Mouse (Mus musculus): ENCODE data around the gene Lrrtm3.
A peak's percentile ranks its signal among the peaks of the same experiment; 100 is the strongest.

Lrrtm3 gene

GRCm38 (mm10) chr10:64041892-64042291, 48.2 kb downstream of the Lrrtm3 start:
- no peak for DNase-seq (ENCODE audit: low read depth, low spot score)

DNA sequence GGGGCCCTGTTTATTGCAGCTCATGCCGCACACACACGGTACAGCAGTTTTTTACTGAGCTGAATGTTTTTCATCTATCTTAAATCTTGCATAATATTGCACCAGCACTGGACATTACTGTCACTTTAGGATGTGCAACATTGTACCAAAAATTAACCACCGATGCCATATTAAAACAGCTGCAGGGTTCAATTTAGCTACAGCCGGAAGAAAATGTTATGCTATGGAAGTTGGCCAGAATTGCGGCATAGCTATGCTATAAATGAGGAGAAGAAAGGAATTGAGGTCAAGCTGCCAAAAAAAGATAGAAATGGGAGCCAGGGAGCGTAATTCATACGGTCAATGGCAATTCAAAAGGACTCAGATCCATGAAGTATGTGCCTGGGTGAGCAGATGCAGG, 48.9 kb downstream of the Lrrtm3 start:
- DNase-seq (ENCODE audit: low read depth, low spot score): no peak

DNA sequence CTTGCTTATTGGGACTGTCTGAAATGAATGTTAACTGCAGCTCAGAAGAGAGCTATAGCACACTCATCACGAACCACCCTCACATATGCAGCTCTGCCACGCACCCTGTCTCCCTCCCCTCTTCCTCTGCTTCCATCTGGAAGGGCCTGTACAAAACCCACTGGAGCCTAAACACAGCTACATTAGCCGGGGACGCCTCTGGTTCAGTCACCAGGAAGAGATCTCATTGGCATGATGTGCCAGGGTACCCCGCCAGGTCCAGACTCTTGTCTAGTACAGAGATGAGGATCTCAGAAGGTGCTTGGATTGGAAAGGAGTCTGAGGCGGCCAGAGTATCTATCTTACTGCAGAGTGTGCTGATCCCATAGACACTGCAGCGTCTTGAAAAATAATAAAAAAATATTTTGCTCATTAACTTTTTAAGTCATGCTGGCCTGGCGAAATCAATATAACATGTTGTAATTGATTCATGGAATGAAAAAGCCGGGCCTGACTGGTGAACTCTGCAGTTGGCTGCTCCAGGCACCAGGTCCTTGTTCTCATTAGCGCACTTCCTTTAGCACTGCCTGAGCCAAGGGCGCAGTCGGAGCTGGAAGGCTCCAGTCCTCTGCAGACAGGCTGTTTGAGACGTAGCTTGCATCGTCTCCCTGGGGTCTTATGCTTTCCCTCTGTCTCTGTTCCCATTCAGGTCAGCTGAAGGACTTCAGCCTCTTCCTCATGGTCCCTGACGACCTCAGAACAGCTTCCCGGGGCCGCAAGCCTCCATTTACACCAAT, 50.1 kb downstream of the Lrrtm3 start:
- DNase-seq (ENCODE audit: low read depth, low spot score): no peak

DNA sequence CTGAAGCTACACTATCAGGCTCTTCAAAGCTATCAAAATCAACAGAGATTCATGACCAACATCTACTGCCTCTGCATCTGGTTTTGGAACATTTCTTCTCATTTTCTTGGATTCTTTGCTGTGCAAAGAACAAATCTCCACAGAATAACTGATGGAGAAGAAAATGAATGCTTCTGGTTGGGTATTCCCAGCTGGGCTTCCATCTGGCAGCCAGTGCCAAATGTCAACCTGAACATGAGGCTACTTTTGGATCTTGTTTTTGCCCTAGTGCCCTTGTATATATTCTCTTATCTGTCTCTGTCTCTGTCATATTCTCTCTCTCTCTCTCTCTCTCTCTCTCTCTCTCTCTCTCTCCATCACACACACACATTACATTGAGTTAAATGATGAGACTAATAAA, 59.2 kb downstream of the Lrrtm3 start:
- DNase-seq (ENCODE audit: low read depth, low spot score): no peak

DNA sequence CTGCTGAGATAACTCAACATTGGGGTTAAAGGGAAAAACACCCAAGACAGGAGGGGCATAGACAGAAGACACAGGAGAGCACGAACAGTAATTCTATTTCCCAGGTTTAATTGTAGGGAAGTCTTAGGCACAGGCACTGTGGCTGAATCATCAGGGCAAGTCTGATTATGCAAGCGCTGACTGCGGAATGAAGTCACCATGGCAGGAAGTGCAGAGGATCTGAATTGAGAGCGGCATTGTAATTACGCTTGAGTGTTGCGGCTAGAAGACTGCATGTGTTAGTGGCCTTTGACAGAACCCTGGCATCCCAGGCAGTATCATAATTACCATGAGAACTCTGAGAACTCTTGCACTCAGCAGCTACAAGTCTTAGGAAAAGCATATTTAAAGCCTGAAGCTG, 66.7 kb downstream of the Lrrtm3 start:
- peak; percentile 2 for DNase-seq (ENCODE audit: low read depth, low spot score)

GRCm38 (mm10) chr10:64020347-64020746, 69.7 kb downstream of the Lrrtm3 start:
- DNase-seq (ENCODE audit: low read depth, low spot score): no peak

DNA sequence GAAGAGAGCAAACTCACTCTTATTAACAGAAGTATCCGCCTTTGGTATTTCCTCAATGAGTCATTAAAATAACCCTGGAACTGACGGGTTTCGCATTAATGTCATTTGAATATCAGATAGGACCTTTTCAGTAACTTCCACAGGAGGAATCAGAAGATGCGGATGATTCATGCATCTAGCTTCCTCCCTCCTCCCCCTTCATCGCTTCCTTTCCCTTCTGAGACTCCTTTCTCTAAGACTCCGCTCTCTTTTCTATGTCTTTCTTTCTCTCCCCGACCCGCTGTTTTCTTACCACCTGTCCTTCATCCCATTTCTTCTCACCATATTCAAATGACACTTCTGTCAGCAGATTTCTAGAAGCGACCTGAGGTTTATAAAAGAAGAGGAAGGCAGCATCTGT, 88.1 kb downstream of the Lrrtm3 start:
- no peak for DNase-seq (ENCODE audit: low read depth, low spot score)

- peak; percentile 1 for DNase-seq (ENCODE audit: low read depth, low spot score)
Observed at GRCm38 (mm10) chr10:64001531-64001930, 88.5 kb downstream of the Lrrtm3 start.

- DNase-seq (ENCODE audit: low read depth, low spot score): no peak
Observed at GRCm38 (mm10) chr10:63994251-63994650, 95.8 kb downstream of the Lrrtm3 start.

- DNase-seq (ENCODE audit: low read depth, low spot score): no peak
Observed at GRCm38 (mm10) chr10:63985576-63985975, 104.5 kb downstream of the Lrrtm3 start.

DNA sequence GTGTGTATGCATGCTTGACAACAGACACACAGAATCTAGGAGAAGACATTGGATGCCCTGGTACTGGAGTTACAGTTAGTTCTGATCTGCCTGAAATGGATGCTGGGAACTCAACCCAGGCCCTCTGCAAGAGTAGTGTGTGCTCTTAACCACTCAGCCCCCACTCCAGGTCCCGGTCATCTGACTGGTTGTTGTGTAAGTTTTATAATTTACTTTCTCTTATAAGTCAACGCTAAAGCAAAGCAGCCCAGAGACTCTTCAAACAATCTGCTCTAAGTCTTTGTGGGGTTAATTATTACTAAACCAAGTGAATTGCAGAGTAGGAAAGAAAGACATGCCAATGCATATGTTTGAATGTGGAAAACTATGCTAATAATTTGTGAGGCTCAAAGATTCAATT, 110.7 kb downstream of the Lrrtm3 start:
- no peak for DNase-seq (ENCODE audit: low read depth, low spot score)

DNA sequence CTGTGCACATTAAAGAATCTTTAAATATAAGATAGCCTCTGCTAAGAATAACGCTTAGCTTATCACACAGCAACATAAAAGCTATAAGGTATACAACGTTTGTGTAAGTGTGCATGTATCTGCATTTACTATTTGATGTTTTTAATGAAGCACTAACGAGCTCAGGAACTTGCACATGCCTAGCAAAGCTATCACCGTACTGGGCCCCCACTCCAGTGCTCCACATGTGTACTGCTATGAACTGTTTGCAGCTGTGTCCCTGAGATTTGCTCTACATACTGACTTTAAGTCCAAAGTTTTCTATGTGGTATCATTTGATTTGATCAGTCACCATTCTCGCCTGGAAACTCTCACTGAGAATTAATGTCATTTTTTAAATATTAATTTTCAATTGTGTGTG, 111.1 kb downstream of the Lrrtm3 start:
- no peak for DNase-seq (ENCODE audit: low read depth, low spot score)

DNA sequence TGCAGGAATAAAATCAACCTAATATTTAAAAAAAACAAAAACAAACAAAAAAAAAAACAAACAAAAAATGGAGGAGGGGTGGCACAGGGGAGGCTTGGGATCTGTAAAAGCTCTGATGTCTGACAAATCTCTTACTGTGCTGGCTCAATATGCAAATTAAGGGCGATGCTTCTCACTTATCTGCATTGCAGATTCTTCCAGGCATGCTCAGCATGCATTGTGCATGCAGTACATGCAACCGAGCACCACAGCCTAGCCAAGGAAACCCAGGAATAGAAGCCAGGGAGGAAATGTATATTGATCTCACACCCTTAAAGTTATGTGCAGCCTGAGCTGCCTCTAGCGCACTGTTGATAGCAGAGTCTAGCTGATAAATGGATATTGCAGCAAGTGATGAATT, 111.5 kb downstream of the Lrrtm3 start:
- DNase-seq (ENCODE audit: low read depth, low spot score): no peak

GRCm38 (mm10) chr10:63978101-63978500, 112.0 kb downstream of the Lrrtm3 start:
- DNase-seq (ENCODE audit: low read depth, low spot score): no peak

DNA sequence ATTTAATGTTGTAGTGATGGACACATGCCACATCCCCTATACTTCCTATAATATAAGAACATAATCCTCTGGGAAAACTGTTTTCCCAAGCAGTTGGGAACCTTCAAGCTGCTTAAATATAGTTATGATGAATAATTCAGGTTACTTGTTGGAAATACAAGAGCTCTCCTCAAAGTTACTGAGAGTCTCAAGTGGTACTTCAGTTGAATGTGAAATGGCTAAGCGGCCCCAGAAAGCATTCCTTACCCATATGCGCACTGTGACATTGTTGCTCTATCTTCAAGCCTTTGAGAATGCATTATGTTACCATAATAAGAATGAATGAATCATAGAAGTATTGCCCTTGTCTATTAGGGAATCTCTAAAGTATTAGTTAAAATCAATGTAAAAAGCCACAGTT, 117.8 kb downstream of the Lrrtm3 start:
- no peak for DNase-seq (ENCODE audit: low read depth, low spot score)

GRCm38 (mm10) chr10:63954308-63954930, 135.7 kb downstream of the Lrrtm3 start:
- peak; percentile 16 for DNase-seq (ENCODE audit: low read depth, low spot score)

DNA sequence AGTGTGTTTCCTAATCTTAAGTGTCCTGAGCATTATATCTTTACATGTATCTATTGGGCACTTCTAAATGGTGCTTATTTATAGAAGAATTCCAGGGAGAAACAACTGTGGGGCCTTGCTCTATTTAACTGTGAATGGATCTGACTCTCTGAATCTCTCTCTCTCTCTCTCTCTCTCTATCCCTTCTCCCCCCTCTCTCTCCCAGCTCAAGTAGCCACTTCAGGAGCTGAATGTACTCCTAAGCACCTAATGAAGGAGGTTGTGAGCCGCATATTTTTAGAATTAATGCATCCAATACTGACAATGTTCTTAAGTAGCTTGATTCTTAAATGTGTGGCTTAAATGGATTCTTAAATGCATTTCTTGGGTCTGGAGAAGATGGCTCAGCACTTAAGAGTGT, 138.6 kb downstream of the Lrrtm3 start:
- DNase-seq (ENCODE audit: low read depth, low spot score): no peak

- DNase-seq (ENCODE audit: low read depth, low spot score): no peak
Observed at GRCm38 (mm10) chr10:63950867-63951266, 139.2 kb downstream of the Lrrtm3 start.

DNA sequence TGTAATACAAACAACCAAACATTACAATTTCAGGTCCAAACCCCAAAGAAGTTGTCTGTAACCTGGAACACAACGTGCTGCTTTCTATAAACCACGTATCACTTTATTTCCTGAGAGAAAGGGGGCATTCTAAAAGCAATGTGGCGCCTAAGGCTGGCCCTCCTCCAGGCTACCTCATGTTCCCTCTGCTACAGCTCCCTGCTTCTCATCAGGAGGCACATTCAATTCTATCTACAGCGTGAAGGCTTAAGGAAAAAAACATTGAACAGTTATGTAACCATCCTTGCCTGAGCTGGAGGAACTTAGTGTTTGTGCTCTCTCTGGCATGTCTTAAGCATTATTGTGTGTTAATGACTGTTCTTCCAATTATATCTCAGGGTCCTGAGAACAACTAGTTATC, 142.8 kb downstream of the Lrrtm3 start:
- DNase-seq (ENCODE audit: low read depth, low spot score): no peak

DNA sequence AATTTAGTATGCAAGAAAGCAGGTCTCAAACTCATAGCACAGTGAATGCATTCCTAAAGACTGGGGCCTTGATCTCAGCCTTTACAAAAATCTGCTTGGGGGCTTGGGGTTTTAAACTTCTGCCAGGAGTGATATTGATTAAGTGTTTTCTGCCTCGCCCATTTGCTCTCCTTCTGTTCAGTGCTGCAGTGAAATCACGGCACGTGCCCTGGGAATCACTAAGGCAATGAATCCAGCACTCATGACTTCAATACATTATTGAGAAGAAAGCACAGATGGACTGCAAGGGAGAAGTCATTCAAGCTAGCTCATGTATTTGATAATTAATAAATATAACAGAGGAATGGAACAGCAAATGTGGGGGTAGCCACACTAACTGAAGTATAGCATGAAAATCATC, 144.5 kb downstream of the Lrrtm3 start:
- DNase-seq (ENCODE audit: low read depth, low spot score): no peak

- DNase-seq (ENCODE audit: low read depth, low spot score): no peak
Observed at GRCm38 (mm10) chr10:63933946-63934345, 156.1 kb downstream of the Lrrtm3 start.

DNA sequence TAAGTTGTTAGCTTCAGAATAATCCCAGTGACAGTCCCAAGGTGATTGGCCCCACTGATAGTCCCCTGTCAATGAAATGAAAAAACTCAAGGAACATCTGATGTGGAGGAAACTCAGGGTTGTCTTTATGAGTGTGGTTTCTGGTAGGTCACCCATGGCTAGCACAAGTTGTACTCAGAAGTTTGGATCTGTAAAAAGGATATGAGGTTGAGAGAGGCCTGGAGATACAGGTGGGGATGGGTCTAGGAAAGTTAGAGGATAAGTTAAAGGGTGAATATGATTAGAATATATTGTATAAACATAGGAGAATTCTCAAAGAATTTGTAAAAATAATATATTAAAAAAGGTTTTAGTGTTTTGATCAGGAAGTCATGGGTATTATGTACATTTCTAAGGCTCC, 162.7 kb downstream of the Lrrtm3 start, which contains the start of gene Gm10118:
Gene Gm10118, minus strand, starts transcription at position 101 of the 400 bp plus-strand sequence.
- DNase-seq (ENCODE audit: low read depth, low spot score): no peak

GRCm38 (mm10) chr10:63908878-63909277, 181.2 kb downstream of the Lrrtm3 start:
- peak; percentile 20 for DNase-seq (ENCODE audit: low read depth, low spot score)

Measured in 3T3-L1 (cell line).